Mouse (Mus musculus): Measurements from ENCODE around the gene Sipa1l3.

Gene Sipa1l3

DNA sequence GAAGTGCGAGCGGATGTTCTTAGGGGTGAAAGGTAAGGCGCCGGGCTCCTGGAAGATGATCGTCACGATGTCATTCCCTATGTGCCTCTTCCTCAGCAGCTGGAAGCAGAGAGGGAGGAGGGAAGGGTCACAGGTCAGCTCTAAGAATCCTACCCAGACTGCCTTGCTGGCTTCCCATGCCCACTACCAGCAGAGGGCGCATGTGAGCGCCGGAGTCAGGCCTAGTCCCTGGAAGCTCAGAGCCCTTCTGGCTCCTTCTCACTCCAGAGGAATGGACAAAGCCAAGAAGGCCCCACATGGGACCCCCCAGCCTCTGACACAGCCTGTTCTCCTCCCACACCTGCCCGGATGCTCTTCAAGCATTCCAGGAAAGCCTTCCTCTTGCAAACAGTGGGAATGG lies 135.2 kb downstream of the Sipa1l3 start:
- in situ Hi-C loops (cut with MboI, MseI), result loop anchor here (5.0 kb wide), 1 partner anchor 144 kb away; no protein-coding TSS in a partner anchor

DNA sequence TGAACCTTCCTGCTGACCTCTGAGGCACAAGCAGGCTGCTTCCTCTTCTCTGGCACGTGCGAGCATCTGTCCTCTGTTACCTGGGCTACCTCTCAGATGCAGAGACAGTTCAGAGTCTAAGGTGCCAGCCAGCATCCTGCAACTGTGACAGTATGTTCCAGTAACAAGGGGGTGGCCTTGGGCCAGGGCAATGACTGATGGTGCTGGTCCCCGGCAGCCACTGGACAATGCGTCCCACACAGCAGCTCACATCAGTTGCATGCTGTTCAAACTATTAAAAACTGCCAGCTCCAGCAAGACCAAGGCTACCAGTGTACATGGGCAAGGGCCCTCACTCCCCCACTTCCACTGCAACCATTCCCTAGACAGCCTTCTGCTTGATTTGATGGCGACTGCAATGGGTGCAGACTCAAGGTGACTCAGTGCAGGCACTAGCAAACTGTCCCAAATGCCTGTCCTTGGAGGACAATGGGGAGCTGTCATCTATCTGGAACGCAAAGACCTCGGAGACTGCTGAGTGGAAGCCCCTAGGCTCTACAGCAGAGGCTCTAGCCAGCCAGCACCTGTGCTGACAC lies 136.9 kb downstream of the Sipa1l3 start:
- in situ Hi-C loops (cut with MboI, MseI), result loop anchor here (5.0 kb wide), 1 partner anchor 146 kb away; no protein-coding TSS in a partner anchor

GRCm38 (mm10) chr7:29374054-29374453 lies 144.4 kb downstream of the Sipa1l3 start:
- in situ Hi-C loops (cut with MboI, MseI), result no loop called here

- in situ Hi-C loops (cut with MboI, MseI), result no loop called here
Measured at GRCm38 (mm10) chr7:29372123-29372522, 146.3 kb downstream of the Sipa1l3 start.

- in situ Hi-C loops (cut with MboI, MseI), result no loop called here
Measured at GRCm38 (mm10) chr7:29370031-29370430, 148.4 kb downstream of the Sipa1l3 start.

DNA sequence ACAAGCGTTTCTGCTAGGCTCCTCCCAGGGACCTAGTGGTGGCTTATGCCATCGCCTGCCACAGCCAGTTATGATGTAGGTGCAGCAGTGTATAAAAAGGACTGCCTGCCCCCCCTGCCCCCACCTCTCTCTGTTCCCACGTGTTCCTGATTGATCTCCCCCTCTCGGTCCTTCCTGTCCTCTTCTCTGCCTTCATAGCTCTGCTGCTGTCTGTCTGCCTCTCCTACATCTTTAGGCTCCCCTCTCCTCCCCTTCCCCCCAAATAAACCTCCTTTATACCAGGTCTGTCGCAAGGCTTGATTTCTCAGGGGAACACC lies 150.5 kb downstream of the Sipa1l3 start:
- in situ Hi-C loops (cut with MboI, MseI), result no loop called here

- in situ Hi-C loops (cut with MboI, MseI), result no loop called here
Measured at GRCm38 (mm10) chr7:29367166-29368003, 151.1 kb downstream of the Sipa1l3 start.

GRCm38 (mm10) chr7:29364052-29364451 lies 154.4 kb downstream of the Sipa1l3 start:
- in situ Hi-C loops (cut with MboI, MseI), result no loop called here

DNA sequence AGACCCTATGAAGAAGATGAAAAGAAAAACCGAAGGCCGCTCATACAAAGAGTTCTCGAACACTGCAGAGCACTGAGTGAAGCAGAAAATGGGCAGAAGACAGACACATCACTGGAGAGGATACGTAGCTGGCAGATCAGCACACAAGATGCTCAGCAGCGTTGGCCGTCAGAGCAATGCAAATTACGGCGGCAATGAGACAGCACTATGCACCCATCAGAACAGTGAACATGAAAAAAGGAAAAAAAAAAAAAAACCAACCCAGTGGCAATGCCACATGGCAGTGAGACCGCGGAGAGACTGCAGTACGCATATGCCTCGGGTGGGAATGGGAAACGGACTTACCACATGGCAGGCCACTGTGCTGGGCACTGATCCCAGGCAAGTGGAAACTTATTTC lies 156.9 kb downstream of the Sipa1l3 start:
- in situ Hi-C loops (cut with MboI, MseI), result no loop called here

GRCm38 (mm10) chr7:29355406-29355805 lies 163.0 kb downstream of the Sipa1l3 start:
- in situ Hi-C loops (cut with MboI, MseI), result no loop called here

GRCm38 (mm10) chr7:29354161-29354560 lies 164.3 kb downstream of the Sipa1l3 start:
- in situ Hi-C loops (cut with MboI, MseI), result no loop called here

GRCm38 (mm10) chr7:29352246-29352645 lies 166.2 kb downstream of the Sipa1l3 start:
- in situ Hi-C loops (cut with MboI, MseI), result no loop called here

DNA sequence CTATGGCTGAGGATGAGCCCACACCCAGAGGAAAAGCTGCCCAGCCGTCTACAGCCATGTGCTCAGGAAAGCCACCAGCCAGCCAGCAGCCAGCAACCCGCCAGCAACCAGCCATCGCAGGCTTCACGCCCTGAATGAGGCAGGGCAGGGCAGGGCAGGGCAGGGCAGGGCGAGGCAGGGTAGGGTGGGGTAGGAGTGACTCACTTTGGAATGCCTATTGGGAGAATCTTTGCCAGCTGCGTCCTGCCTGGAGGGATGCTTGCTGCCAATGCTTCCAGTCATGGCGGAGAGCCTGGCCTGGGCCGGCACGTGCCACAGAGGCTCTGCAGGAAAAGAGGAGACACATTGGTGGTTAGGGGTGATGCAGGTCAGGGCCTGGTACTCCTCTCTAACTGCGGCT lies 168.0 kb downstream of the Sipa1l3 start:
- in situ Hi-C loops (cut with MboI, MseI), result no loop called here

DNA sequence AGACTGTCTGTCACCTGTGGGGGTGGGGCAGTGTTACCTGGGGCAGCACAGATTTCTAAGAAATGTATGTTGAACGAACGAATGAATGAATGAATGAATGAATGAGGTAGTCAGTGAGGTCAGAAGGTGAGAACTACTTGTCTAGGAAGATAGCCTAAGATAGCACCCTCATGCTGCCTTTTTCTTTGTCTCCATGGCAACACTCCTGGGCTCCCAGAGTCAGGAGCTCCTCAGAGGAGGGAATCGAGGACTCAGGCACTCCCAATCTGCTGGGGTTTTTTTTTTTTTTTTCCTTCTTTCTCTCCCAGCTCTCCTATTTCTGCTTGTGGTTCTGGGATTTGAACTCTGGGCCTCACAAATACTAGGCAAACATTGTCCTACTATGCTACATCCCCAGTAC lies 172.2 kb downstream of the Sipa1l3 start:
- in situ Hi-C loops (cut with MboI, MseI), result no loop called here

DNA sequence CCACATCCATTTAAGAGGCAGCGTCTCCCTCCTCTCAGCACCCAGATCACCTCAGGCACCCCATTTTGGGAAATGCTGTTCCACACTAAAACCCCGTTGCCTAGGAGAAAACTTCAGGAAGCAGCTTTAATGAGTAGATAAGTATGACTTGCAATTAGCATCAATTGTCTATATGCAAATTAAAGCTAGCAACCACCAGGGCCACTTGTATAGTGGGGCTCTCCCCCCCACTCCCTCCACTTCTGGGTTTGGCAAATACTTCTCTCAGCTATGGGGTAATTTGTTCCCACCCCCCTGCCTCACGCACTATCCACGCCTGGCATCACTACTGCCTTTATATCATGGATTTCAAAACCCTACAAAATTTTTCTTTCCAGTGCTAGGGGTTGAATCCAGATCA lies 172.9 kb downstream of the Sipa1l3 start:
- in situ Hi-C loops (cut with MboI, MseI), result no loop called here

GRCm38 (mm10) chr7:29343746-29344145 lies 174.7 kb downstream of the Sipa1l3 start:
- in situ Hi-C loops (cut with MboI, MseI), result no loop called here

GRCm38 (mm10) chr7:29342489-29343092 lies 175.8 kb downstream of the Sipa1l3 start:
- in situ Hi-C loops (cut with MboI, MseI), result no loop called here

GRCm38 (mm10) chr7:29341722-29342121 lies 176.7 kb downstream of the Sipa1l3 start:
- in situ Hi-C loops (cut with MboI, MseI), result no loop called here

DNA sequence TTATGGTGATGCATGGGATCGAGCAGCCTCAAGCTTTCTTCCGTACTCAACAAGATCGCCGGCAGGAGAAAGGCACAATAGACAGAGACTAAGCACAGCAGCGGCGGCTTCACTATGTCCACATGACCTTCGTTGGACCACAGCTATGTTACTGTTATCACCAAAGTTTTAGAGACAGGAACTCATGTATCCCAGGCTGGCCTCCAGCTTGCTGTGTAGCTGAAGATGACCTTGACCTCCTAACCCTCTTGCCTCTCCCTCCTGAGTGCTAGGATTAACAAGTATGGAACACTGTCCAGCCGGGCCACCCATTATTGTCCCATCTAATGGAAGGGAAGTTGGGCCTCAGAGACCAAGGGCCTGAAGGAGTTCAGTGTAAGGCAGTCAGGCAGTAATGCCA lies 177.6 kb downstream of the Sipa1l3 start:
- in situ Hi-C loops (cut with MboI, MseI), result no loop called here

DNA sequence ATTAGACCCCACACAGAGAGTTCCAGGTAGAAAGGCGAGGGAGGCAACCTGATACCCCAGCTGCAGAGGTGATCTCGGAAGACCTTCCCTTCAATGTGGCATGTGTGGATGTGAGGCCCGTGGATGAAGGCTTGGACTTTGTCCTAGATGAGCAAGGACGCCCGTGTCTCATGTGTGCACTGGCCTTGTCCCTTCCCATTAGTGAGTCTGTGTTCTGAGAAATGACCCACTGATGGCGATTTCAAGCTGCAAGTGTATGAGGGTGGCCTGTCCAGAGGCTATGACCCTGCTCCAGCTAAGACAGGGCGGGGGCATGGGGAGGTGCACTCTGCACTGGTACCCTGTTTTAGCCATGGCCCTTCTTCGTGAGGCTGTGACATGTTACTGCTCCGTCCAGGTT lies 178.2 kb downstream of the Sipa1l3 start:
- in situ Hi-C loops (cut with MboI, MseI), result no loop called here

GRCm38 (mm10) chr7:29338984-29339679 lies 179.3 kb downstream of the Sipa1l3 start:
- in situ Hi-C loops (cut with MboI, MseI), result no loop called here

GRCm38 (mm10) chr7:29338351-29338919 lies 180.0 kb downstream of the Sipa1l3 start:
- in situ Hi-C loops (cut with MboI, MseI), result no loop called here

All from T-helper 1 cell (primary cell).